Comparison of ENCODE assay signal across 11 mouse cellular contexts in the genomic region with DNA sequence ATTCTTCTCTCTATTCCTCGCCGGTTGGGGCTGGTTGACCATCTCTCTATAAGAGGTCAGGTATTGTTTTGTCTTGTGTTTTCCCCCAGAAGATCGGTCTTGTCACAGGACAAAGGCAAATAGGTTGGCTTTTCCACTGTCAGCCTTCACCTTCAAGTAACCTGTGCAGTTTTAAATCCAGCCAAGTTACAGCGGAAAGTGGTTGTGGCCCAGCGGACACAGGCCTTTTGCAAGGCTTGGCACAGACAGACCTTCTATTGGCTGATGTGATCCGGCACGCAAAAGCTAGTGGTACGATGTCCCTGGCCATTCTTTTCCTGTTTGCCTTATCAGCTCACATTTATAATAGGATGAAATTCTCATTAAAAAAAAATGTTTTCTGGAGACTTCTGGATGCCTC. TPM values are rescaled to one million over a fixed set of nuclear protein-coding genes. Genes with fewer than 3 reads are reported as not detected.
DNase-seq lines count a peak whose midpoint lies in the region; ATAC-seq and TF ChIP-seq lines count a peak whose summit lies in the region.
"Had no signal": no experiment of that assay in that cellular context is flagged by ENCODE, and none has a peak within 500 bp of the region (broad histone marks: within the 10 kb centered on the region; RNA-seq: fewer than 3 reads in every experiment).

No protein-coding gene starts in this region.

- intact Hi-C loops in heart, postnatal 36 days (cut with DNase I), result loop anchor here (5.0 kb wide), 4 partner anchors 48 to 328 kb away; no protein-coding TSS in a partner anchor

- H3K4me3 ChIP-seq in heart, embryonic 15.5 days, result peak overlapping the region; percentile 92; the same call in 1 of the 2 replicates
- H3K4me3 ChIP-seq in lung, embryonic 16.5 days (ENCODE audit: low read length), result no peak overlapping the region
- no peak overlapping the region for H3K4me3 ChIP-seq in intestine, postnatal 0 days (ENCODE audit: low read depth, low read length)
- H3K4me3 ChIP-seq in stomach, embryonic 14.5 days (ENCODE audit: low read depth, low read length), result no peak overlapping the region
- H3K4me3 ChIP-seq: midbrain, embryonic 12.5 days had no signal

- WGBS in heart, embryonic 15.5 days, result 62% methylated on average over 8 of the region's 8 CpGs
- 64% methylated on average over 8 of the region's 8 CpGs for WGBS in lung, embryonic 16.5 days
- 66% methylated on average over 8 of the region's 8 CpGs for WGBS in intestine, postnatal 0 days
- WGBS in stomach, embryonic 14.5 days, result 70% methylated on average over 8 of the region's 8 CpGs

- peak overlapping the region; percentile 20; the same call in 1 of the 2 replicates for H3K9ac ChIP-seq in heart, embryonic 15.5 days
- H3K9ac ChIP-seq in lung, embryonic 16.5 days (ENCODE audit: low read length), result no peak overlapping the region; the same call in 1 of the 2 replicates
- no peak overlapping the region for H3K9ac ChIP-seq in intestine, postnatal 0 days (ENCODE audit: low read depth, low read length)
- no peak overlapping the region for H3K9ac ChIP-seq in stomach, embryonic 14.5 days (replicated peaks; ENCODE audit: low read depth, low read length)
- H3K9ac ChIP-seq: midbrain, embryonic 12.5 days had no signal

- H3K27me3 ChIP-seq in heart, embryonic 15.5 days, result no peaks in the 10 kb centered on the region
- H3K27me3 ChIP-seq in lung, embryonic 16.5 days (ENCODE audit: control insufficient read depth, insufficient read depth, low read depth, low read length), result no peaks in the 10 kb centered on the region
- H3K27me3 ChIP-seq in intestine, postnatal 0 days (replicated peaks; ENCODE audit: control insufficient read depth, insufficient read depth, low read length), result no peaks in the 10 kb centered on the region
- H3K27me3 ChIP-seq in stomach, embryonic 14.5 days (ENCODE audit: control insufficient read depth, insufficient read depth, low read length), result no peaks in the 10 kb centered on the region
- H3K27me3 ChIP-seq: midbrain, embryonic 12.5 days had no signal

- peaks cover 69% of the 10 kb centered on the region for H3K4me1 ChIP-seq in heart, embryonic 15.5 days (replicated peaks)
- H3K4me1 ChIP-seq in lung, embryonic 16.5 days (replicated peaks; ENCODE audit: control insufficient read depth, insufficient read depth, low read length), result peaks cover 47% of the 10 kb centered on the region
- peaks cover 7% of the 10 kb centered on the region for H3K4me1 ChIP-seq in intestine, postnatal 0 days (replicated peaks; ENCODE audit: control insufficient read depth, insufficient read depth, low read length)
- peaks cover 60% of the 10 kb centered on the region for H3K4me1 ChIP-seq in stomach, embryonic 14.5 days (ENCODE audit: control insufficient read depth, insufficient read depth, low read length)

- H3K36me3 ChIP-seq in heart, embryonic 15.5 days, result no peaks in the 10 kb centered on the region
- no peaks in the 10 kb centered on the region for H3K36me3 ChIP-seq in lung, embryonic 16.5 days (ENCODE audit: control insufficient read depth, insufficient read depth, low read length)
- H3K36me3 ChIP-seq in intestine, postnatal 0 days (ENCODE audit: control insufficient read depth, insufficient read depth), result no peaks in the 10 kb centered on the region
- no peaks in the 10 kb centered on the region for H3K36me3 ChIP-seq in stomach, embryonic 14.5 days (ENCODE audit: control insufficient read depth, insufficient read depth, low read length)
- H3K36me3 ChIP-seq: midbrain, embryonic 12.5 days had no signal

- no peak for TF ChIP-seq CTCF in intestine, postnatal 0 days (IDR thresholded peaks at IDR 0.05; ENCODE audit: low read depth)

- H3K4me2 ChIP-seq in heart, embryonic 15.5 days, result peak overlapping the region; percentile 69
- H3K4me2 ChIP-seq in lung, embryonic 16.5 days (ENCODE audit: low read depth, low read length), result peak overlapping the region; percentile 62
- peak overlapping the region; percentile 86 for H3K4me2 ChIP-seq in intestine, postnatal 0 days (replicated peaks; ENCODE audit: low read depth)
- peak overlapping the region; percentile 71; the same call in 1 of the 2 replicates for H3K4me2 ChIP-seq in stomach, embryonic 14.5 days (replicated peaks; ENCODE audit: low read depth, low read length)

- no peaks in the 10 kb centered on the region for H3K9me3 ChIP-seq in heart, embryonic 15.5 days (replicated peaks)
- no peaks in the 10 kb centered on the region for H3K9me3 ChIP-seq in lung, embryonic 16.5 days (ENCODE audit: control insufficient read depth, low read length)
- H3K9me3 ChIP-seq in intestine, postnatal 0 days (ENCODE audit: control insufficient read depth), result no peaks in the 10 kb centered on the region
- no peaks in the 10 kb centered on the region for H3K9me3 ChIP-seq in stomach, embryonic 14.5 days (ENCODE audit: control insufficient read depth, low read depth, low read length)
- H3K9me3 ChIP-seq: midbrain, embryonic 12.5 days had no signal

- peak overlapping the region; percentile 52 for H3K27ac ChIP-seq in heart, embryonic 15.5 days
- no peak overlapping the region for H3K27ac ChIP-seq in lung, embryonic 16.5 days (ENCODE audit: low read length)
- no peak overlapping the region; the same call in 1 of the 2 replicates for H3K27ac ChIP-seq in intestine, postnatal 0 days (ENCODE audit: low read depth, low read length)
- H3K27ac ChIP-seq in stomach, embryonic 14.5 days (ENCODE audit: low read length), result no peak overlapping the region
- H3K27ac ChIP-seq: midbrain, embryonic 12.5 days had no signal

- DNase-seq in heart, postnatal 36 days, result no peak
- DNase-seq in lung, postnatal 25 days (ENCODE audit: low spot score), result no peak
- DNase-seq in ovary, postnatal 10 days (ENCODE audit: low spot score), result no peak
- DNase-seq in cerebellum, postnatal 14 days, result no peak
- DNase-seq: cerebellum, adult 18-20 months had no signal

- ATAC-seq in heart, embryonic 15.5 days (replicated peaks; ENCODE audit: insufficient number of reproducible peaks, insufficient read depth, low FRiP score, low read depth), result no peak
- ATAC-seq in lung, embryonic 16.5 days (ENCODE audit: low read depth), result no peak
- no peak for ATAC-seq in intestine, postnatal 0 days
- no peak for ATAC-seq in stomach, embryonic 14.5 days (ENCODE audit: insufficient number of reproducible peaks, insufficient read depth, low FRiP score, low read depth)
- ATAC-seq: inflammation-experienced regulatory T-cells, adult 6 months had no signal

RNA-seq across cellular contexts. Expression of a gene that starts 3.9 kb away (rescaled TPM):
- polyA plus RNA-seq in heart, embryonic 15.5 days (2015; fragmentation: Nextera tagmentation; extraction: Ambion mirVana), result 9.9 and 11.4 TPM in 2 replicates
- total RNA-seq in heart, postnatal 36 days (2021), result 10 to 100 TPM; 11.5 to 15.0 TPM
- polyA plus RNA-seq in lung, embryonic 16.5 days (2015; fragmentation: Nextera tagmentation; extraction: Ambion mirVana), result 12.6 and 14.0 TPM in 2 replicates
- 7.8 and 9.4 TPM in 2 replicates for polyA plus RNA-seq in intestine, postnatal 0 days (2015; fragmentation: Nextera tagmentation; extraction: Ambion mirVana)
- 16.0 and 17.7 TPM in 2 replicates for polyA plus RNA-seq in stomach, embryonic 14.5 days (2014; fragmentation: Nextera tagmentation; extraction: Ambion mirVana)
